Mouse (Mus musculus) G1E (cell line): Measurements from ENCODE around the gene Alyref2.

Source experiments
- CTCF ChIP-seq: IDR thresholded peaks from 2 replicates; pipeline ENCODE4 v1.5.1; 2012; ENCODE audit warnings: low read depth, low read length, inconsistent platforms, mixed read lengths
- GATA1 ChIP-seq: IDR thresholded peaks from 2 replicates; pipeline ENCODE4 v1.6.1; 2012; ENCODE audit warnings: borderline replicate concordance, low read length, inconsistent platforms, mixed read lengths
- GATA2 ChIP-seq: IDR thresholded peaks from 2 replicates; pipeline ENCODE4 v1.6.1; 2012; ENCODE audit warnings: low read depth, low read length, inconsistent platforms, borderline replicate concordance
- POLR2AphosphoS5 ChIP-seq: IDR thresholded peaks from 2 replicates; pipeline ENCODE4 v1.6.1; 2012; ENCODE audit warnings: low read depth, low read length, inconsistent platforms; ENCODE audit not compliant: insufficient replicate concordance
- TAL1 ChIP-seq: conservative IDR thresholded peaks from 2 replicates; pipeline ENCODE4 v1.6.1; 2012; ENCODE audit warnings: low read depth, low read length, inconsistent platforms, mixed read lengths

DNA sequence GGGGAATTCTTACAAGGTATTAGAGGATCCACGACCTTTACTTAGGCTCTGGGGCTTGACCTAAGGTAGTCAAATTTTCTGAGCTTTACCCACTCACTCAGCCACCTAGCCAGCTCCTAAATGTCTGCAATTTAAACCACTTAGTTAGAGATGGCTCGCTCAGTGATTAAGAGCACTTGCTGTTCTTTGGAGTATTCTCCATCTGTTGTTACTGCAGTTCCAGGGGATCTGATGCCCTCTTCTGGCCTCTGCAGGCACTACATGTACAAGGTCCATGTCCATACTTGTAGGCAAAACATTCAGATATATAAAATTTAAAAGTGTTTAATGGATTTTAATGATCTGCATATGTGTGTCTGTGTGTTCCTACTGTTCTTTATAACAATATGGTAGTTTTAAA lies 24.3 kb upstream of the Alyref2 start:
- TF ChIP-seq CTCF (peak; percentile 25; the same call in 1 of the 2 replicates), TAL1 (no peak), GATA2 (no peak), GATA1 (no peak), POLR2AphosphoS5 (no peak)
